Mouse (Mus musculus) bone marrow macrophage, adult 2 months (primary cell): Measurements from ENCODE around the gene Mrgbp. TPM values are rescaled to one million over a fixed set of nuclear protein-coding genes. Genes with fewer than 3 reads are reported as not detected.
A peak's percentile ranks its signal among the peaks of the same experiment; 100 is the strongest.

Experiments
- H3K27ac ChIP-seq: 2 replicates; pipeline ENCODE4 v1.5.1; 2012; ENCODE audit warnings: low read depth, low read length; ENCODE audit not compliant: insufficient read depth
- H3K4me1 ChIP-seq: 2 replicates; pipeline ENCODE4 v1.6.1; 2012; ENCODE audit warnings: low read length; ENCODE audit not compliant: control insufficient read depth, insufficient read depth
- H3K4me3 ChIP-seq: 2 replicates; pipeline ENCODE4 v1.5.1; 2012; ENCODE audit warnings: mild to moderate bottlenecking, low read length, moderate library complexity; ENCODE audit not compliant: insufficient read depth
- CTCF ChIP-seq: IDR thresholded peaks from 2 replicates; pipeline ENCODE4 v1.5.1; 2012; ENCODE audit warnings: low read depth, mild to moderate bottlenecking, low read length, moderate library complexity
- POLR2A ChIP-seq: IDR thresholded peaks from 2 replicates; pipeline ENCODE4 v1.6.1; 2012; ENCODE audit warnings: mild to moderate bottlenecking, low read depth, low read length, borderline replicate concordance
- polyA plus RNA-seq: library from polyadenylated mRNA; stranded (reverse); fragments of >200 nt; gene quantifications from 2 replicates; pipeline ENCODE4 v1.2.4, GENCODE M21; 2012; ENCODE audit not compliant: missing spikeins, insufficient read depth, insufficient read length

Gene Mrgbp
- 13.8 and 15.0 TPM in 2 replicates for polyA plus RNA-seq

DNA sequence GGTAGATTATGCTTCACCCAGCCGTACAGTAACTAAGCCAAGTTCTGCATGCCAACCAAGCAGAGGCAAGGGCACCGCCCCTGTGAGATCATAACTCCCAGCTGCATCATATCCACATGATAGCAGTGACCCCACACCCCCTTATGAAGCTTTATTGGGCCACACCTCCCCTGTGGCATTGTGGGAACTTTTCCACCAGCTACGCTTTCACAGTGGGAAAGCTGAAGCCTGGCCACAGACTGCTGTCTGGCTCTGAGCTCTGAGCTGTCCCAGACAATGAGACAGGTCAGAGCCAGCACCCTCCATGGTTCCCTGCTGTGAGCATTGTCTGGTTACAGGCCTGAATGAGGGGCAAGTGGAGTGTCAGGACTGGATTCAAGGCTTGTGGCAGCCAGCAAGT lies at the start of gene Mrgbp:
TSS of gene Mrgbp (plus strand) at position 303 of the 400 bp plus-strand sequence.
- peak within 1 kb of the TSS; percentile 2; the same call in 1 of the 2 replicates for H3K4me3 ChIP-seq
- no peak for TF ChIP-seq CTCF
- TF ChIP-seq POLR2A, result no peak
- H3K4me1 ChIP-seq, result peaks cover 25% of the 10 kb centered on the region
- peak within 1 kb of the TSS; percentile 28; the same call in 1 of the 2 replicates for H3K27ac ChIP-seq

- H3K4me1 ChIP-seq, result no peaks in the 10 kb centered on the region
- TF ChIP-seq CTCF (no peak), POLR2A (no peak)
- H3K4me3 ChIP-seq, result no peak overlapping the region
- H3K27ac ChIP-seq, result no peak overlapping the region
Observed at GRCm38 (mm10) chr2:180531671-180532385, 49.3 kb upstream of the Mrgbp start.

DNA sequence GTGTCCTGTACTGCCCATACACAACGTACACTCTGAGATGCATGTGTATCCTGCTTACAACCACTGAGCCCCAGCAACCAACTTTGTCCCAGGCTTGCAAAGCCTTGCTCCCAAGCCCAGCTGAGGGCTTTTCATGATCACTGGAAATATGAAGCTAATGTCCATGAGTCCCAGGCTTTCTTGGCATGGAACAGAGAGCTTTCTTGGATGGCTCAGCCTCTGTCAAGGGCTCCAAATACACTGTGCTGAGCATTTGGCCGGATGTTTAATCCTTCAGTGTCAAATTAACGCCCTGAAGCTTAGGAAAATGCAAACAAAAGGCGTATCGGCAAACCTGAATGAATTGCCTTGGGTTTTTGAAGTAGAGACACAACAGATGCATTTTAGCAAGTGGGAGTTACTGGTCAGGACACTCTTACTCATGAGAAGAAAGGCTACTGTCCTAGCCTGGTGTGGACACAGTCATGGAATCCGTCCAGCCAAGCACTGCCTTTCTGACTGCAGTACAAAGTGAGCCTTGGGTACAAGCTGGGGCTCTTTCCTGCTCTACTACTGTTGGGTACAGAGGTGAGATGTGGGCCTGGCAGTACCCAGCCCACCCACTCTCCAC lies 48.6 kb upstream of the Mrgbp start:
- no peaks in the 10 kb centered on the region for H3K4me1 ChIP-seq
- H3K27ac ChIP-seq, result no peak overlapping the region
- TF ChIP-seq POLR2A (no peak), CTCF (no peak)
- no peak overlapping the region for H3K4me3 ChIP-seq

GRCm38 (mm10) chr2:180533237-180533636 lies 47.9 kb upstream of the Mrgbp start:
- Histone ChIP-seq H3K4me1 (no peaks in the 10 kb centered on the region), H3K4me3 (no peak overlapping the region), H3K27ac (no peak overlapping the region)
- TF ChIP-seq POLR2A, result no peak
- no peak for TF ChIP-seq CTCF

DNA sequence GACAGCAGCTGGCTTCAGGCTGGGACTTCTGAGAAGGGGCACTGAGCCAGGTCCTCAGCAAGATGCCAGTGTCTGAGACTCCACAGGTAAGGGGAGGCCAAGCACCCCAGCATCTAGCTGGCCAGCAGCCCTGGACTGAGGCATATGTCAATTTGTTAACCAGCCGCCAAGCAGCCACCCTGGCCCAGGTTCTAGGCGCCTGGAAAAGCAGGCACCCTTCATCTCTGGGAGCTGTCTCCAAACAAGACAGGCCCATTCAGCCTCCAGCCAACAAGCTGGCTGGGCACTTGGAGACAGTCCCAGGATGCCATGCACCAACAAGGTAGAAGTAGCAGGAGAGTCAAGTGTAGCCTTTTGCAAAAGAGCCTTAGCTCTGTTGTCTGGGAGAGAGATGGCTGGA lies 37.4 kb upstream of the Mrgbp start:
- Histone ChIP-seq H3K4me3 (no peak overlapping the region), H3K4me1 (no peaks in the 10 kb centered on the region), H3K27ac (no peak overlapping the region)
- TF ChIP-seq CTCF (no peak), POLR2A (no peak)

GRCm38 (mm10) chr2:180545046-180545445 lies 36.1 kb upstream of the Mrgbp start:
- Histone ChIP-seq H3K4me1 (no peaks in the 10 kb centered on the region), H3K27ac (no peak overlapping the region), H3K4me3 (no peak overlapping the region)
- TF ChIP-seq POLR2A (no peak), CTCF (no peak)

DNA sequence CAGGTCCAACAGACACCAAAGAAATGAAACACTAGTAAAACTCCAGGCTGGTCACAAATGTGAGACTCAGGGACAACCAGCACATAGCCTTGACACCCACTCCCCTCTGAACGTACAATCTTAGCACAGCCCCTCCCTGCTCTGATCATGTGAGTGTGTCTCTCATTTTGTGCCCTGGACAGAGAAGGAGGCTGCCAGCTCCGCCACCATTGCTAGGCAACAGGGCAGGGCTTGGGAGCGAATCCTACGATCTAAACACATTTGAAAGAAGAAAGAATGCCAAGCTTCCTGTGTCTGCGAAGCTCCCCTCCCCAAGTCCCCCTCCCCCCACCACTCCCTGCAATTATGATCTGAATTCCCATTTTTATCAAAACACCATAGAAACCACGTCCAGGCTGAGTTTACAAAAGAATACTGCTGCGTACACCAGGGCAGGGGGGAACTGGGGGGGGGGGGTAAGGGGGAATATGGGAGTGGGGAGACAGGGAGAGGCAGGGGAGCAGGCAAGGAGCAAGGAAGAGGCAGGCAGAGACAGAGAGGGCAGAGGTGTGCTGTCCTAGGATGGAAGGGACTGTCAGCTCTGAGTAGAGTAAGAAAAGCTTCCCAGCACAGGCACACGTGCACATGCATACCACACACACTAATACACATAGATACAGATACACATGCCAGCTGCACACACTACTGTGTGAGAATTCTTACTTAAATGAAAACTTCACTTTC lies 33.6 kb upstream of the Mrgbp start:
- H3K4me1 ChIP-seq, result no peaks in the 10 kb centered on the region
- H3K27ac ChIP-seq, result no peak overlapping the region
- TF ChIP-seq CTCF, result no peak
- TF ChIP-seq POLR2A, result no peak
- no peak overlapping the region for H3K4me3 ChIP-seq

- TF ChIP-seq CTCF (no peak), POLR2A (no peak)
- Histone ChIP-seq H3K4me1 (peaks cover 9% of the 10 kb centered on the region), H3K4me3 (no peak overlapping the region), H3K27ac (no peak overlapping the region)
Observed at GRCm38 (mm10) chr2:180552340-180552739, 28.8 kb upstream of the Mrgbp start.

DNA sequence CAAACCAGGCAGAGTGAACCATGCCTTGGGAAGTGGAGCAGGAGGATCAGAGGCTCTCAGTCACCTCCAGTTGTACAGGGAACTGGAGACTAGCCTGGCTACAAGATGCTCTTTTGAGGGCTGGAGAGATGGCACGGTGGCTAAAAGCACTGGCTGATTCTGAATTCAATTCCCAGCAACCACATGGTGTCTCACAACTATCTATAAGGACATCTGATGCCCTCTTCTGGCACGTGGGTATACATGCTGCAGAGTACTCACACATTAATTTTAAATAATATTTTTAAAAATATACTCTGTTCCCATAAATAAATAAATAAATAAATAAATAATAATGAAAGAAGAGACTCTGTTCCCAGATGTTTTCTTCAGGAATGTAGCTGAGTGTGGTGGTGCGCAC lies 25.9 kb upstream of the Mrgbp start:
- peaks cover 9% of the 10 kb centered on the region for H3K4me1 ChIP-seq
- H3K4me3 ChIP-seq, result no peak overlapping the region
- TF ChIP-seq CTCF (no peak), POLR2A (no peak)
- no peak overlapping the region for H3K27ac ChIP-seq

DNA sequence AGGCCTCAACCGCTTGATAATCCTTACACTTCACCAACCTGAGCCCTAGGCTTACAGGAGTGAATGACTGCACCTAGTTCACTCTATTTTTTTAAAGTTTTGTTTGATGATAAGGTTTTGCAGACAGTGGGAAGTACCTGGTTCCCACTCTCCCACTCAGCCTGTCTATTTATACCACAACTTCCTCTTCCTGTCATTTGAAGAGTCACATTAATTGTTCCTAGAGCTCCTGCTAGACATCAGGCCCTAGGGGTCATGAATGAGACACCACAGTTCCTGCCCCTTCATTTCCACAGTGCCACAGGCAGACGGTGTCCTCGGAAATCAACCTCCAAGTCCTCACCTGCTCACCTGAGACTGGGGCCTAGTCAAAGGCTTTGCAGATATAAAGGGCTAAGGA lies 24.6 kb upstream of the Mrgbp start:
- TF ChIP-seq POLR2A (no peak), CTCF (no peak)
- no peak overlapping the region for H3K27ac ChIP-seq
- no peak overlapping the region for H3K4me3 ChIP-seq
- H3K4me1 ChIP-seq, result peaks cover 9% of the 10 kb centered on the region
